Mouse (Mus musculus) liver, embryonic 14.5 days (tissue): Measurements from ENCODE around the gene Iars2.

Experiments
- CTCF ChIP-seq: IDR thresholded peaks from 2 replicates; pipeline ENCODE4 v1.5.1; 2016; ENCODE audit warnings: antibody characterized with exemption, low read depth, control low read depth
- EP300 ChIP-seq: IDR thresholded peaks from 2 replicates; pipeline ENCODE4 v1.6.1; 2016; ENCODE audit warnings: antibody characterized with exemption, low read depth

DNA sequence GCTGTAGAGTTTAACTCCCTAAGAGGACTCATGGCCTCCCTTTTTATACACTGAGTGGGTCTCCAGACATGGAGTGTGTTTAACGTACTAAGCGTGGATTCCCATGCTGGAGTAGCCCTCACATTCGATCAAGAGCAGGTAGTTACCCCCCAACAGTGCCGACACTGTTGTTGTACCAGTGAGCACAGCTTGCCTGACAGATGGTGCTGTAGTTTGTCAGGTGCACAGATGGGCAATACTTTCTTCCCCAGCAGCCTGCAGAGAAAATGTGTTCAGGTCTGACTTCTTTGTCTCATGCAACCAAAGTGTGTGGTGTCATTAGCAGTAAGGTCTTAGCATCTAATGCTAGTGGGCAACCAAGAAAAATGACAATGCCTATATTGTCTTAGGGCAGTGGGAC, 13.2 kb upstream of the Iars2 start:
- TF ChIP-seq CTCF, result no peak
- TF ChIP-seq EP300, result no peak
